In the genomic region with DNA sequence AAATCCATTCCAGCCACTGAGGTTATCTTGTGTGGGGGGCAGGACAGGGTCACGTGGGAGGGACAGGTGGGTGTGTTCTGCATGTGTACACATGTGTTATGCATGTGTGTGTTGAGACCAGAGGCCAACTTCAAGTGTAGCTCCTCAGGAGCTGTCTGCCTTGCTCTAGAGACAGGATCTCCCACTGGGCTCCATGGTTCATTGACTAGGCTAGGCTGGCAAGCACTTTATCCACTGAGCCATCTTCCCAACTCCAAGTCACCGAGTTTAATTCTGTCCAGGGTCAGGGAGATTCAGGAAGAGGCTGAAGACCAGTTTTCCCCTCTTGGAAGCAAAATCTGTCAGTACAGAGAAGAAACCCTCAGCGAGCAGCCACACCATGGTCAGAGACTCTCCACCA, we compare ENCODE assay signal across 23 mouse cellular contexts. TPM values are rescaled to one million over a fixed set of nuclear protein-coding genes. Genes with fewer than 3 reads are reported as not detected.
DNase-seq lines count a peak whose midpoint lies in the region; TF ChIP-seq lines count a peak whose summit lies in the region.
"Had no signal": no experiment of that assay in that cellular context is flagged by ENCODE, and none has a peak within 500 bp of the region (broad histone marks: within the 10 kb centered on the region; RNA-seq: fewer than 3 reads in every experiment).

No protein-coding gene starts in this region.

- H3K9me3 ChIP-seq in megakaryocyte, embryonic 14.5 days: no peaks in the 10 kb centered on the region
- H3K9me3 ChIP-seq: embryonic facial prominence, embryonic 12.5 days; G1E; heart, embryonic 13.5 days; liver, embryonic 13.5 days; stomach, embryonic 15.5 days had no signal

- DNase-seq in kidney, adult 2 months: peak; percentile 64
- no peak for DNase-seq in kidney, postnatal 10 days
- no peak for DNase-seq in spleen, adult 2 months (ENCODE audit: low read depth in 1 of 2, low spot score in 2 of 2)
- DNase-seq in spleen, postnatal 14 days (ENCODE audit: low spot score in 2 of 2): no peak
- no peak for DNase-seq in thymus, postnatal 4 days
- DNase-seq in cerebellum, adult 11-12 months: no peak
- DNase-seq in cerebellum, adult 2 months: no peak
- DNase-seq: adrenal gland, postnatal 14 days; cerebellum, adult 9-10 months; cerebellum, postnatal 36 days; embryo, embryonic 11 days; heart, postnatal 10 days; kidney, adult 11 months; left cerebral cortex, postnatal 4 days; liver, embryonic 13.5 days; lung, adult 2 months had no signal

- TF ChIP-seq CTCF in kidney, adult 2 months (conservative IDR thresholded peaks at IDR 0.05; ENCODE audit: insufficient read depth, insufficient read length, low read depth, low read length): no peak
- TF ChIP-seq CTCF in spleen, adult 2 months (IDR thresholded peaks at IDR 0.05; ENCODE audit: extremely low read depth, insufficient read depth, insufficient read length, insufficient replicate concordance): no peak
- TF ChIP-seq CTCF in cerebellum, adult 2 months (IDR thresholded peaks at IDR 0.05; ENCODE audit: borderline replicate concordance, insufficient read depth, low read depth, low read length): no peak

- TF ChIP-seq POLR2A in kidney, adult 2 months (IDR thresholded peaks at IDR 0.05; ENCODE audit: low read depth, low read length): no peak
- TF ChIP-seq POLR2A in spleen, adult 2 months (IDR thresholded peaks at IDR 0.05; ENCODE audit: low read depth, low read length): no peak
- TF ChIP-seq POLR2A in cerebellum, adult 2 months (IDR thresholded peaks at IDR 0.05; ENCODE audit: borderline replicate concordance, insufficient read depth, low read length): no peak

- no peak overlapping the region for H3K4me3 ChIP-seq in kidney, adult 2 months (ENCODE audit: insufficient read depth, low read depth, low read length)
- H3K4me3 ChIP-seq in spleen, adult 2 months (ENCODE audit: extremely low read depth, insufficient read depth, insufficient read length): no peak overlapping the region
- H3K4me3 ChIP-seq in megakaryocyte, embryonic 14.5 days (replicated peaks): peak overlapping the region; percentile 87
- no peak overlapping the region for H3K4me3 ChIP-seq in cerebellum, adult 2 months (replicated peaks; ENCODE audit: insufficient read depth, low read depth, low read length)
- H3K4me3 ChIP-seq: embryonic facial prominence, embryonic 12.5 days; heart, embryonic 13.5 days; liver, embryonic 13.5 days; stomach, embryonic 15.5 days had no signal

- 0 out of 2 replicates have a peak overlapping the region, but pooled peaks have one; percentile 3 for H3K27ac ChIP-seq in kidney, adult 2 months (ENCODE audit: insufficient read depth, low read depth, low read length)
- H3K27ac ChIP-seq in spleen, adult 2 months (ENCODE audit: insufficient read depth, low read length): 0 out of 2 replicates have a peak overlapping the region, but pooled peaks have one; percentile 35
- H3K27ac ChIP-seq in cerebellum, adult 2 months (ENCODE audit: insufficient read depth, low read length): no peak overlapping the region
- H3K27ac ChIP-seq: embryonic facial prominence, embryonic 12.5 days; heart, embryonic 13.5 days; hindbrain, embryonic 14.5 days; liver, embryonic 13.5 days; stomach, embryonic 15.5 days had no signal

- peaks cover 15% of the 10 kb centered on the region; the same call in 1 of the 2 replicates for H3K4me1 ChIP-seq in kidney, adult 2 months (ENCODE audit: control insufficient read depth, insufficient read depth, low read length)
- H3K4me1 ChIP-seq in spleen, adult 2 months (ENCODE audit: control insufficient read depth, insufficient read depth, insufficient read length): peaks cover 7% of the 10 kb centered on the region; the same call in 1 of the 2 replicates
- peaks cover 33% of the 10 kb centered on the region for H3K4me1 ChIP-seq in megakaryocyte, embryonic 14.5 days
- H3K4me1 ChIP-seq in cerebellum, adult 2 months (ENCODE audit: control insufficient read depth, insufficient read depth, low read length): peaks cover 13% of the 10 kb centered on the region
- H3K4me1 ChIP-seq: embryonic facial prominence, embryonic 12.5 days; liver, embryonic 13.5 days; stomach, embryonic 15.5 days had no signal

- WGBS in kidney, adult 2 months: 62% methylated on average over 3 of the region's 3 CpGs
- WGBS in spleen, adult 2 months: 45% methylated on average over 3 of the region's 3 CpGs
- WGBS in cerebellum, adult 2 months: 75% methylated on average over 3 of the region's 3 CpGs

- no peaks in the 10 kb centered on the region for H3K36me3 ChIP-seq in kidney, adult 2 months (ENCODE audit: control insufficient read depth, insufficient read depth, low read length)
- H3K36me3 ChIP-seq in spleen, adult 2 months (ENCODE audit: control insufficient read depth, insufficient read depth, low read length): no peaks in the 10 kb centered on the region
- no peaks in the 10 kb centered on the region for H3K36me3 ChIP-seq in megakaryocyte, embryonic 14.5 days (replicated peaks; ENCODE audit: low read length)
- H3K36me3 ChIP-seq: embryonic facial prominence, embryonic 12.5 days; G1E; heart, embryonic 13.5 days; liver, embryonic 13.5 days; stomach, embryonic 15.5 days had no signal

- no peaks in the 10 kb centered on the region for H3K27me3 ChIP-seq in kidney, adult 2 months (replicated peaks; ENCODE audit: control insufficient read depth, insufficient read depth, low read length)
- H3K27me3 ChIP-seq in spleen, adult 2 months (ENCODE audit: control insufficient read depth, insufficient read depth, low read length): no peaks in the 10 kb centered on the region
- peaks cover 37% of the 10 kb centered on the region for H3K27me3 ChIP-seq in megakaryocyte, embryonic 14.5 days (replicated peaks)
- H3K27me3 ChIP-seq in cerebellum, adult 2 months (ENCODE audit: control insufficient read depth, insufficient read depth, low read length): no peaks in the 10 kb centered on the region
- H3K27me3 ChIP-seq: embryonic facial prominence, embryonic 12.5 days; liver, embryonic 13.5 days; Patski; stomach, embryonic 15.5 days had no signal

RNA-seq across cellular contexts. Expression of a gene that starts 19.4 kb away (rescaled TPM):
- 29.5 and 36.8 TPM in 2 replicates for polyA plus RNA-seq in kidney, adult 2 months (2012; rRNA removed)
- 7.7 and 8.3 TPM in 2 replicates for polyA plus RNA-seq in spleen, adult 2 months (2012; rRNA removed)
- 1.1 TPM in 1 of 2 replicates, not detected in the other for polyA plus RNA-seq in megakaryocyte, embryonic 14.5 days (2012; ENCODE audit: insufficient read depth, low replicate concordance)
- polyA plus RNA-seq in cerebellum, adult 2 months (2012; rRNA removed): 92.0 and 99.4 TPM in 2 replicates
- polyA plus RNA-seq: G1E had no signal
